Mouse (Mus musculus) erythroblast, embryonic 14.5 days (primary cell): ENCODE measurements around the gene Agpat4. TPM values are rescaled to one million over a fixed set of nuclear protein-coding genes. Genes with fewer than 3 reads are reported as not detected.

ENCODE experiments used
- H3K27me3 ChIP-seq: 2 replicates; pipeline ENCODE4 v1.6.1; 2012; ENCODE audit warnings: inconsistent platforms; ENCODE audit not compliant: control insufficient read depth
- H3K36me3 ChIP-seq: 2 replicates; pipeline ENCODE4 v1.6.1; 2012; ENCODE audit warnings: mild to moderate bottlenecking, inconsistent platforms; ENCODE audit not compliant: control insufficient read depth
- H3K4me1 ChIP-seq: 2 replicates; pipeline ENCODE4 v1.6.1; 2012; ENCODE audit warnings: inconsistent platforms; ENCODE audit not compliant: control insufficient read depth
- H3K4me3 ChIP-seq: replicated peaks from 2 replicates; pipeline ENCODE3; 2012; ENCODE audit warnings: moderate library complexity, mild to moderate bottlenecking, inconsistent platforms
- H3K9me3 ChIP-seq: 2 replicates; pipeline ENCODE4 v1.6.1; 2012; ENCODE audit warnings: low read length, inconsistent platforms, mixed read lengths; ENCODE audit not compliant: control insufficient read depth
- GATA1 ChIP-seq: IDR thresholded peaks from 2 replicates; pipeline ENCODE4 v1.6.1; 2012; ENCODE audit warnings: low read length, inconsistent platforms, mixed read lengths
- TAL1 ChIP-seq: IDR thresholded peaks from 3 replicates; pipeline ENCODE4 v1.6.1; 2012; ENCODE audit warnings: low read length, inconsistent platforms, mixed read lengths
- polyA plus RNA-seq: library from polyadenylated mRNA; stranded (reverse); fragments of >175 nt; gene quantifications from 2 replicates; pipeline ENCODE4 v1.2.3, GENCODE M21; 2012

Agpat4 gene
- polyA plus RNA-seq, 1 experiment, result 7.6 TPM

DNA sequence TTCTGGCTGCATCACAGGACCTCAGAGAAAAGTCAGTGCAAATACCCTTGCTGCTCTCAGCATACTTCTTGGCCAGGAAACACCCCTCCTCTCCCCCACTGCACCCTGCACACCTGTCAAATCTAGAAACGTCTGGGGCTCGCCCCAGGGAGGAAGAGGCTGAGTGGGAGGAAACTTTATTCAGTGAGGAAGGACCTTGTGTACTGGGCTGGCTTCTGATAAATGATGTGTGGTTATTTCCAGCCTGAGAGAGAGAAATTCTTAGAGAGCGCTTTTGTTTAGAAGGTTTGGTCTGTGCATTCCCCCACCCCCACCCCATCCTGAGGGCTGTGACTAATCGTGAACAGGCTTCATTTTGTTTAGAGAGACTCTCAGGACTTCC, 87.2 kb downstream of the Agpat4 start:
- TF ChIP-seq TAL1, result no peak
- TF ChIP-seq GATA1, result no peak
- H3K4me3 ChIP-seq, result peak overlapping the region; percentile 50
- H3K4me1 ChIP-seq, result peaks cover 100% of the 10 kb centered on the region
- no peaks in the 10 kb centered on the region for H3K9me3 ChIP-seq
- H3K27me3 ChIP-seq, result no peaks in the 10 kb centered on the region
- peaks cover 88% of the 10 kb centered on the region for H3K36me3 ChIP-seq

DNA sequence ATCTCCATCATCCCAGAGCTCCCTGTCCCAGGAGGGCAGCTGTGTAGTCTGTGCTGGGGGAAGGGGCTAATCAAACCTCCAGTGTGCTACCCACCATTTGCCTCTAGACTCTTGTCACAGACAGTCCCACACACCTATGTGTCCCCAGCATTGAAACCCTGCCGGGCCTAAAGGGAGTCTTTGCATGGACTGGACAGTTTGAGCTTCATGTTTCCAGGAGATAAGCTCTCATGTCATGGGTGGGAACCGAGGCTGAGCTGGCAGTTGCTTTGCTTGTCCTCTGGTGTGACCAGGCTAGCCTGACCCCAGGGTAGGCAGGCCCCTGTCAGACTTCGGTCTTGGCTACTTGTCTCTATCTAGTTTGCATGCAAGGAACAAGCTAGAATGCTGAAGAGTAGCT, 87.7 kb downstream of the Agpat4 start:
- Histone ChIP-seq H3K4me3 (peak overlapping the region; percentile 50), H3K4me1 (peaks cover 100% of the 10 kb centered on the region), H3K27me3 (no peaks in the 10 kb centered on the region), H3K9me3 (no peaks in the 10 kb centered on the region), H3K36me3 (peaks cover 88% of the 10 kb centered on the region)
- TF ChIP-seq TAL1 (peak; percentile 40; the same call in 2 of the 3 replicates), GATA1 (peak; percentile 48; the same call in 1 of the 2 replicates)

DNA sequence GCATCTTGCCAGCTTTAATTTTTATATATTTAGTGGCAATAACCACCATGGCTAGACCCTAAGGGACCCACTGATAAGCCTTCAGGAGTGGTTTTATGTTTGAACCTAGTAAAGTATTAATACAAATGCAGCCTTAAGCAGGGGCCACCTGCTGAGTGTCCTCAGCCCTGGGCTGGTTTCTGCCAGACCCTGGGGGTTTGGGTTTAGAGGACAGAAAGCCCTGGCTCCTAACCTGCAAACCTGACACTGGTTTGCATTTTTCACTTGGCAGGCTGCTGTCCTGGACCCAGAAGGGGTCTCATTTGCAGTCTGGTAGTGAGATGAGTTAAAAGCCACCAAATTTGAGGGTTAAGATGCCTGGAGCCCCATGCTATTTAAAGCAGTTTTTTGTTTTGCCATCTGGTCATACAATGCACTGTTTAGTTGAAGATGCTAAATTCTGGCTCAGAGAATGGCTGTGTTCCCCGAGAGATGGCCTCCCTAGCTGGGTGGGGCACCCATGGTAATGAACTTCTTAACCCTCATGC, 88.6 kb downstream of the Agpat4 start:
- H3K4me1 ChIP-seq, result peaks cover 95% of the 10 kb centered on the region
- no peak for TF ChIP-seq TAL1
- no peak for TF ChIP-seq GATA1
- H3K36me3 ChIP-seq, result peaks cover 88% of the 10 kb centered on the region
- H3K27me3 ChIP-seq, result no peaks in the 10 kb centered on the region
- no peaks in the 10 kb centered on the region for H3K9me3 ChIP-seq
- H3K4me3 ChIP-seq, result no peak overlapping the region

DNA sequence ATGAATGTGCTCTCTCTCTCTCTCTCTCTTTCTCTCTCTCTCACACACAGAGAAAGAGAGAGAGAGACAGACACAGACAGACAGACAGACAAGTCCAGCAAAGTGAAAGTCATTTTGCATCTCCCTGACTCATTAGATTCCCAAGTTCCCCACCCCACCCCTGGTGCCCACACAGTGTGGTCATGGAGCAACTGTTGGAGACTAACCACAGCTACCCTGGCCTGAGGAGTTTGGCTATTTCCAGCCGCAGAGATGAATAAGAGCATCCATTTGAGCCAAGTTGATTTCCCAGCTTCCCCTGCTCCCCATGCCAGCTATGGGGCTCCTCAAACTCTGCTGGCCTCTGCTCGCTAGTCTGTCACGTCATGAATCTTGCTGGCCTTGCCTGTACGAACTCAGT, 91.0 kb downstream of the Agpat4 start:
- Histone ChIP-seq H3K4me1 (peaks cover 76% of the 10 kb centered on the region), H3K4me3 (no peak overlapping the region), H3K9me3 (no peaks in the 10 kb centered on the region), H3K36me3 (peaks cover 89% of the 10 kb centered on the region), H3K27me3 (no peaks in the 10 kb centered on the region)
- no peak for TF ChIP-seq TAL1
- TF ChIP-seq GATA1, result no peak

DNA sequence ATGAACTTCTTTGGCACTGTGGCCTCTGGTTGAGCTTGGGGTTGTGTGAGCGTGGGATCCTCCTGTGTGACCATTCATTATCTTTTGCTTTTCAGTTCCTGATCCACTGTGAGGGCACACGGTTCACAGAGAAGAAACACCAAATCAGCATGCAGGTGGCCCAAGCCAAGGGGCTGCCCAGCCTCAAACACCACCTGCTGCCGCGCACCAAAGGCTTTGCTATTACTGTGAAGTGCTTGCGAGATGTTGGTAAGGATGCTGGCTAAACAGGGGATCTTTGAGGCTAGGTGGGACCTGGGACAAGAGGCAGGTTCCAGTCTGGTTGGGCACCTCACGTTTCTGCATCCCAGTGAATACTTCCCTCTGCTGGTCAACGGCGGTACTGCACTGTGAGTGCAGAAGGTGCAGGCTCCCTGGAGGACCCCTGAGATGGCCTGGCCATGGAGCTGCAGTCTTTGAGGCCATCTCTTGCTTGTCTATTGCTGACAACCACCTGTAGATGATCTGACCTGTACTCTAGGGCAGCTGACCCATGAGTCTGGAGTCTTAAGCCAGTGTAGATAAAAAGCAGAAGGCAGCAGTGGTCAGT, 92.1 kb downstream of the Agpat4 start:
- Histone ChIP-seq H3K4me1 (peaks cover 74% of the 10 kb centered on the region), H3K4me3 (no peak overlapping the region), H3K9me3 (no peaks in the 10 kb centered on the region), H3K27me3 (no peaks in the 10 kb centered on the region), H3K36me3 (peaks cover 98% of the 10 kb centered on the region)
- TF ChIP-seq GATA1 (no peak), TAL1 (no peak)

DNA sequence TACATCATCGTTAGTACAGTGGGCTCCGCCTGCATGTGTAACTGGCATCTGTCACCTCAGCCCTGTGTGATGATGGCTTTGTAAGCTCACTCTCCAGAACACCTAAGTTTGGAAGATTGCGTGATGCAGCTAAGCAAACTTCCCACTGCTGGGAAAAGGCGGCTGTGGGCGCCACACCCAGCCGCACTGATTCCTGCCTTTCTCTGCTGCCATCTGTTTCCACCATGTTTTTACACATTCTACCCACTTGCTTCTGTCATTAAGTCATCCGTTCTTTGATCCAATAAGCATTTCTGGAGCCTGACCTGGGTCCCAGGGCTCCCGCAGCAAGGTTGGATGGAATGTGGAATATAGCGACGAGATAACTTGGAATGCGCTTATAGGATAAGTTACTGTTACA, 93.4 kb downstream of the Agpat4 start:
- peaks cover 100% of the 10 kb centered on the region for H3K36me3 ChIP-seq
- H3K27me3 ChIP-seq, result no peaks in the 10 kb centered on the region
- peaks cover 74% of the 10 kb centered on the region for H3K4me1 ChIP-seq
- no peaks in the 10 kb centered on the region for H3K9me3 ChIP-seq
- no peak overlapping the region for H3K4me3 ChIP-seq
- no peak for TF ChIP-seq TAL1
- TF ChIP-seq GATA1, result no peak

DNA sequence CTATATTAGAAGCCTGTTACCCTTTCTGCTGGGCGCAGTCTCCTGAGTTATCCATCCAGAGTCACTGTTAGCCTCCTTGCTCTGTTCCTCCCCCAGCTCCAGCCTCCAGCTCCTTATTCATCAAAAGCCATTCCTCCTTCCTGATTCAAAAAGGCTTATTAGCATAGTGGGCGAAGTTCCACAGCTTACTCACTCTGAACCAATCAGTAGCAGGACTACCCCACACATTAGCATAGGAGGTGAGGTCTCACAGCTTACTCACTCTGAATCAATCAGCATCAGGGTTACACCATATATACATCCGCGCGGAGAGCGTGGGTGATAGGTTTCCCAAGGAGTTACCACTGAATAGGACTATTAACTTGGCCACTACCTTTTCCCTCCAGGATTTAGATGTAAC, 93.8 kb downstream of the Agpat4 start:
- Histone ChIP-seq H3K36me3 (peaks cover 100% of the 10 kb centered on the region), H3K9me3 (no peaks in the 10 kb centered on the region), H3K4me1 (peaks cover 73% of the 10 kb centered on the region), H3K27me3 (no peaks in the 10 kb centered on the region), H3K4me3 (no peak overlapping the region)
- TF ChIP-seq TAL1, result no peak
- no peak for TF ChIP-seq GATA1

DNA sequence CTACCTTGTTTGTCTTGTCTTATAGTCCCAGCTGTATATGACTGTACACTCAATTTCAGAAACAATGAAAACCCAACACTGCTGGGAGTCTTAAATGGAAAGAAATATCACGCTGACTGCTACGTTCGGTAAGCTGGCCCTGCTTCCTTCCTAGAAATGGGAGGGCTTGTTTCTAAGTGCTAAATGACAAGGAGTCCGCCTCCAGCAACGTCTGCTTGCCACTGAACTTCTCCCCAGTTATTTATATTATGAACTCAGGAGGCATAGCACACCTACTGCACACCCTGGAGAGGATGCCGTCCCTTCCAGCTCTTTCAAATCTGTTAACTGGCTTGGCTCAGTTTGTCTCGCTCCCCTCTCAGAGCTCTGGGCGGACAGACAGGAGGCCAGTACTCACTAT, 94.9 kb downstream of the Agpat4 start:
- Histone ChIP-seq H3K9me3 (no peaks in the 10 kb centered on the region), H3K4me3 (no peak overlapping the region), H3K4me1 (peaks cover 62% of the 10 kb centered on the region), H3K36me3 (peaks cover 100% of the 10 kb centered on the region), H3K27me3 (no peaks in the 10 kb centered on the region)
- no peak for TF ChIP-seq GATA1

DNA sequence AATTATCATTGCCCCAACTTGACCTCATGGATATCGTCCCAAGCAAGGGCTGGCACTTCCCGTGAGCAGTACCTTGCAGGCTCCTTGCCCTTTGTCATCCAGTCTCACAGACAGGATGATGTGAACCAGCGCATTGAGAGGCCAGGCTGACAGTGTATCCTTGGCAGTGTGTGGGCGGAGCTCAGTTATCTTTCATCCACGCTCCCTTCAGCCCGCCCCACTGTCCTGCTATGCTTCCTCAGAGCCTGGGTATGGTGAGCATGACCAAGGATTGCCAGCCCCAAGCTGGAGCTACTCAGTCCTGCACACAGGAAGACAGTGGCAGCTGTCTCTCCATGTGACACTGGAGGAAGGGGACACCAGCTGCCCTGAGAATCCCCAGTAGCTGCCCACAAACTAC, 97.7 kb downstream of the Agpat4 start:
- H3K4me3 ChIP-seq, result no peak overlapping the region
- no peak for TF ChIP-seq TAL1
- no peak for TF ChIP-seq GATA1
- H3K36me3 ChIP-seq, result peaks cover 100% of the 10 kb centered on the region
- no peaks in the 10 kb centered on the region for H3K9me3 ChIP-seq
- no peaks in the 10 kb centered on the region for H3K27me3 ChIP-seq
- peaks cover 34% of the 10 kb centered on the region for H3K4me1 ChIP-seq

DNA sequence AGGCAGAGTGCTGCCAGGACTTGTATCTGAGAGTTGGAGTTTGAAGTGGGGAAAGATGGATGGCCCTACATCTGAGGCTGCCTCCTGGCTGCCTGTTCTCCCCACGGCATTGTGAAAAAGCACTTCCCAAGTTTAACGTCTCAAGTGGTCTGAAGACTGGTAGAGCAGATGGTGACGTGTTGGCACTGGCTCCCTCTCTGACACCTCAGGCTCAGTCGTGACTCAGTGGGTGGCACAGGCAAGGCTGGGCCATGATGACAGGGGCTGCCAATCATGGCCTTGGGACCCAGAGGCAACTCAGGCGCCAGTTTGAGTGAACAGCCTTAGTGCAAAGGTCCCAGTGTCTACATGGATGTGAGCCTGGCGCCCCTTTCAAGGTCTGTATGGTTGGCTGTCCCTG, 103.4 kb downstream of the Agpat4 start:
- peaks cover 3% of the 10 kb centered on the region for H3K4me1 ChIP-seq
- H3K27me3 ChIP-seq, result no peaks in the 10 kb centered on the region
- H3K36me3 ChIP-seq, result peaks cover 85% of the 10 kb centered on the region
- no peaks in the 10 kb centered on the region for H3K9me3 ChIP-seq
- no peak overlapping the region for H3K4me3 ChIP-seq
- TF ChIP-seq TAL1 (no peak), GATA1 (no peak)
